Mouse (Mus musculus) right cerebral cortex, postnatal 36 days (tissue): Measurements from ENCODE around the gene Gatad2a.
"Not testable (repeated sequence)": the region's sequence is repeated elsewhere in the genome, so short reads cannot be mapped to it uniquely, and the experiment has no call there.

Experiments used
- DNase-seq, 2 experiments: peaks; one replicate each; pipeline ENCODE4 v3.0.0; 2022; ENCODE audit warnings: low spot score in 2 of 2, mixed read lengths in 1 of 2

Gene Gatad2a

DNA sequence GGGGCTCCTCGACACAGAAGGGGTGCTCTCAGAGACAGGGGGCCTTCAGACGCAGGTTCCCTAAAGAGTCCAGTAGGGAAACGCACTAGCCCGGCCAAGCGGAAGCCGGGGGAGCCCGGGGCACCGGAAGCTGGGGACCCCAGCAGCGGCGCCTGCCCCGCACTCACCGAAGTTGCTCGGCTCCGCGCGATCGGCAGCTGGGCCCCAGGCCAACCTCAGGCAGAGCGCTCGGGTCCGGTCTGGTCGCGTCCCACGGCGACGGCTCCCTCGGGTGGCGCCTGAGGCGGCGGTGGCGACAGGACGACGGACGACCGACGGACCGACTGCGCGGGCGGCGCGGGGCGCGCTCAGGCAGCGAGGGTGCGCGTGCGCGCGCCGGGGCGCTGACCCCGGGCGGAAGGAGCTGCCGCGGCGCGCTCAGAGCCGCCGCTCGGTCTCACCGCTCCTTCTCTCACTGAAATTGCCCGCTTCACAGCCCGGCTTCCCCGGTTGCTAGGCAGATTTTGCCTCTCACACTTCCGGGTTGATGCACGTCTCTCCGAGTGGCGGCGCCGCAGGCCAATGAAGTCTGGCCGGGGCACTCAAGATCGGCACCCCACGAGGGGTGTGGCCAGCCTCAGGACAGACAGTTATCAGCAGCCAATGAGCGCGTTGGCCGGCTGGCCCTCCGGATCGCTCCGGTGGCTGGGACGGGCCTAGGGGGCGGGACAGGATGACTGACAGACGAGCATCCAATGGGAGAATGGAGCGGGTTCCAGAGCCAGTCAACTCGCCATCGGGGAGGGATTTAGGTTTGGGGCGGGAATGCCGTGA lies at the start of gene Gatad2a:
TSS of gene Gatad2a (minus strand) at position 609 of the 813 bp plus-strand sequence.
- peak; percentile 100 for DNase-seq

DNA sequence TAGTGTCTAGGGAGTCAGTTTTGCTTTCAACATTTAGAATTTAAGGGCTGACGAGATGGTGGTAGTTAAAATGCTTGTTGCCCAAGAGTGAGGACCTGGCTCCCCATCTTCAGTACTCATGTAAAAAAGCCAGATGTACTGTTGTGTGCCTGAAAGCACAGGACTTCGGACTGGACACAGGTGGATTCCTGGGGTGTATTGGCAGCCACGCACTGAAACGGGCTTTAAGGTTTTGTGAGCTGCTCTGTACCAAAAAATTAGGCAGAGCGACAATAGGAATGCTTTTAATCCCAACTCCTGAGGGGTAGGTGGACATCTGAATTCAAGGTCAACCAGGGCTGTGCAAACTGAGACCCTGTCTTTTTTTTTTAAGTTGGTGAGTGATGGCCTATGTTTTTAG lies 47.8 kb upstream of the Gatad2a start:
- no peak for DNase-seq

DNA sequence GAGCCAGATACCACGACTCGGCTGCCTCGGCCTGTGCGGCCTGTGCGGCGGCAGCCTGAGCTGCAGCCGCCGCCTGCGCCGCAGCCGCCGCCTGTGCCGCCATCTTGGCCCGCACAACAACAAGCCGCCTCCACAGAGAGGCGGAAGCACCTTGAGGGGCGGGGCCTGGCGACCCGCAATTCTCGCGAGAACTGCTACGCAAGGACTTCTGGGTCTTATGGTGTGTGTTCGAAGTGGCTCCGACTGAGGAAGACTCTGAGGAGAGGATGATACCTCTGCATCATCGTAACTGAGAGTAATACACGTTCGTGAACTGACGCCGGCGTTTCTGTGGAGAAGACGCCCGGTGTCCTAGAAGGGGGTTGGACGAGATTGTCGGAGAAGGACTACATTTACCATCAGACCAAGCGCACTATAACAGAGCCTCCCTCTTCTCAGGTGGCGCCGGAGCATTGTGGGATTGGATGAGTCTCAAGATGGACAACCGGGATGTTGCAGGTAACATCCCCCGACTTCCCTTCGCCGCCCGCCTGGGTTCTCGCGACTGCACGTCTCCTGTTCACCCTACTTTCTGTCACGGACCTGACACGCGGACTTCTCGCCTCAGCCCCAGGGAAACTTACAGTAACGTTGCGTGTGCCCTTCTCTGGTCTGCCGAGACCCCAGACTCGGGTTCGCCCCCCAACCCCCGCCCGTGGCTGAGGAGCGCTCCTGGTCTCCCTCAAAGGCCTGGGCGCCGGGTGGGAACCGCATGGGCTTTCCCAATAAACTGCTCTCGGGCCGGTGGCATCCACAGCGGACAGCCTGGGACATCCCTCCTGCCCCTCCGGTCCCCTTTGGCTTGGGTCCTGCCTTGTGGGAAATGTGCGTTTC lies 46.6 kb upstream of the Gatad2a start, which contains the start of the genes Mau2 and Sugp1:
TSS of gene Mau2 (minus strand) at position 152 of the 873 bp plus-strand sequence.
TSS of gene Sugp1 (plus strand) at position 231 of the 873 bp plus-strand sequence.
- peak; percentile 89 for DNase-seq

DNA sequence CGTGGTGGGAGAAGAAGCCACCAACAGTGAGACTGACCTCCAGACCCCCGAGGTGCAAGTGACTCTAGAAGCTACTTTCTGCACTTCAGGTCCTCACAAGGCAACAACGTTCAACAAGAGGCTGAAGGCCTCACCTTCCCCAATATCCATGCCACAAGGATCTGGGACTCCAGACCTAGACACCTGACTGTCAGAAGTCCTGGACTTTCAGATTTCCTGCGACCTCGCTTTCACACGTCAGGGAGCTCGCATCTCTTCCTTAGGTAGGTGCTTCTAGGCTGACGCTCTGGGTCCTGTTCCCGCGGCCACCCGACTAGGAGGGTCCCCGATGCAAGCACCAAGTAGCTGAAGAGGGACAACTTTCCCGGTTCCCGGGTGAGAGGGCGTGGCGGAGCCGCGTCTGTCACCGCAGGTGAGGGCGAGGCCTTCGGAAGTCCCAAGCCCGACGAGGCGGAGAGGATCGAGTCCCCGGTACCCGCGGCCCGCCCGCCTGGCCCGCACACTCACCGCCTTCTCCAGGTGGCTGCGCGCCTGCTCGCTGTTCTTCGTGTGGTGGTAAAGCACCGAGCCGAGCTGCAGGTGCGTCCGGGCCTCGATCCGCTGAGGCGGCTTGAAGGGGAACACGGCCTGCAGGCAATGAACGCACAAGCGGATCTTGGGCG lies 45.8 kb upstream of the Gatad2a start:
- DNase-seq: peak in 1 of 2 experiments; percentile 28

DNA sequence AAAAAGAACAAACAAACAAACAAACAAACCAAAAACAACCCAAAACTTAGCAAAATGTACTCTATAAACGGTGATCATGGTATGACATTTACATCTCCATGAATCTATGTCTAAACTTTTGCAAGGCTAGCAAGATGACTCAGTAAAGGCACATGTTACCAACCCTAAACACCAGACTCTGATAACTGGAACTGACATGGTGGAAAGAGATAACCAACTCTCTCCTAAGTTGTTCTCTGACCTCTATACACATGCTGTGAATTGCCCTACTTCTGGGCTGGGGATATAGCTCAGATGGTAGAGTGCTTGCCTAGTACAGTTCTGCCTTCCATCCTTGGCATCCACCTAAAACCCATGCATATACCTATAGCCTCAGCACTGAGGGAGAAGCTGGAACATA lies 41.8 kb upstream of the Gatad2a start:
- no peak for DNase-seq

DNA sequence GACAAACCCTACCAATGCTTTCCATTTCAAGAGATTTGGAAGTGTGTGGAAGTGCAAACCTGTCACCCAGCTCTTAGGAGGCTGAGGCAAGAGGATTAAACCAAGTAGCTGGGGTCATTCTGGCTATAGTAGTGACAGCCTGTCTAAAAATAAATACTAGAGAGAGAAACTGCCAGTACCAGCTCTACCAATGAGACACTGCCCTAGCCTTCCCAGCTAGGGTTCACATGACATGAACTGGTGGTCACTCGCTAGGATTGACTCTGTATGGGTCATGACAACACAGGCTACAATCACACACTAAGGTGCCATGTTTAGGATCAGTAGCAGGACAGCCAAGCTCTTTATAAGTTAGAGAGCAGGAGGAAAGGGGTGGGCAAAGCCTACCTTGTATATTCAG lies 34.1 kb upstream of the Gatad2a start:
- DNase-seq: no peak

DNA sequence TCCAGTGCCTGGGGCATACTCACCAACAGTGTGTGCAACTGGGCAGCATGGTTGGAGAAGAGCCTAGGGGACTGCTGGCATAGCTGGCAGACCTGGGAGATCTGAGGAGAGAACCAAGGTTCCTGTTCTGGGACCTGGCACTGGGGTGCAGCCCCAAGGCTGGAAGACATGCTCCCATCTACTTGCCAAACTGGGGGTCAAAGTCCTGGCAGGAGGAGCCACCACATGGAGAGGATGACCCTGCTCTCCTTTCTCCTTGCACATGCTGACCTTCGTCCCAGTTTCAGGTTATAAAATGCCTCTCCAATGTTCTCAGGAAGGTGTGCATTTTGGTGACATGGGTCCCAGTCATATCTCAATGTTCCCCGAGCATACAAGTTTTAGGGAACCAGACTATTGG lies 30.0 kb upstream of the Gatad2a start:
- no peak for DNase-seq

DNA sequence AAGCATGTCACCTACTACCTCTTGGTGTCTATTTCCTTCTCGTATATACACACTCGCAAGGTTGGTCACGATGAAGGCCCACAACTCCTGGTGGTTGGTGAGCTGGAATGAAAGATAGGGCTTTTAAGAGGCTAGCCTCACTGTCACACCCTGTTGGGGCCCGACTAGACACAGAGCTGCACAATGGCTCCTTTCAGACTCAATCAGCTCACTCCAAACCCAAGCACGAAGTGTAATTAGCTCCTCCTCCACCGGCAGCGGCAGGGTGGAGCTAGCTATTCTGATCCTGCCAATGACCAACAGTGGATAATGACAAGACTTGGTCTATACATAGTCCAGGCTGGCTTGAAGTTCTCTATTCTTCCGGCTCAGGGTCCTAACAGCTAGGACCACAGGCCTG lies 27.4 kb upstream of the Gatad2a start:
- DNase-seq: no peak

DNA sequence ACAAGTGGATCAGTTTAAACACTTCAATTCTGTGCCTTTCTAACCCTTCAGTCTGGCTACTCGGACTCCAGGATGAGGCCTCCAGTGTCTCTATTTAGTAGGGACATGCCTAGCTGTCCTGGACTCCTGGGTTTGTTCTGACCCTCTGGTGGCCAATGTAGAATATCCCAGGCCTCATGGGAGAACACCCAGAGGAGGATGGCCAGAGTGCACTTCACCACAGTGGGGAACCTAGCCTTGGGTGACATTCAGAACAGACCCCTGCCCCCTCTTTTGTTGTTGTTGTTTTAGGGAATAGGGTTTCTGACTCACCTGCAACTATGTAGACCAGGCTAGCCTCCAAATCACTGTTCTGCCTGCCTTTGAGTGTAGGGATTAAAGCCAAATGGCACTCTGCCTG lies 18.8 kb upstream of the Gatad2a start:
- no peak for DNase-seq

DNA sequence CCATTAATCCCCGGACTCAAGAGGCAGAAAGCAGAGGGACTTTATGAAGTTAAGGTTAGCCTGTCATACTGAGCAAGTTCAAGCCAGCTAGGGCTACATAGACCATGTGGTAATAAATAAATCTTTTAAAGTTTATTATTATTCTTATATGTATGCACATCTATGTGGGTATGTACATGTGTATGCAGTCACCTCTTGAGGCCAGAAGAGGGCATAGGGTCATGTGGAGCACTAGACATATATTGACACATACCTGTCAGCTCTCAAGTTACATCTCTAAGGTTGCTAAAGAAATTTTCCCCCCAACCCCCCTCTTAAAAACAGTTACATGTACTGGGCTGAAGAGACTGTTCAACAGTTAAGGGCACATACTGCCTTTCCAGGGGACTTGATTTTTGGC lies 16.6 kb upstream of the Gatad2a start:
- DNase-seq: no peak

DNA sequence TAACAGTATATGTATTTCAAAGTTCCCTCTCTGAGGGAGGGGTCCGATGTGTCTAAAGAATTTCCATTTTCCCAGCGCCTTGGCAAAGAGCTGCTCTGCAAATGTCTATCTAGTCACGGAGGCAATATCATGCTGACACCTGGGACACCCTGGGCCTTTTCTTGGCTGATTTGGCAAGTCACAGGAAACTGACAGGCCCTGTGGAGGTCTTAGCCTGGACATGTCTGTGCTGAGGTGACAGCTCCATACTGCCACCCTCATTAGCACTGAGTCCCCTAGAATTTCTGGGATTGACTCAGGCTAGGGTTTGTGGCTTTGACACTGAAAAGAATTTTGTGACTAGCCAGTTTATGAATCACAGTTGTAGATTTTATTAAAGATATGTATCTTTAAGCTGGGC lies 16.2 kb upstream of the Gatad2a start:
- no peak for DNase-seq

DNA sequence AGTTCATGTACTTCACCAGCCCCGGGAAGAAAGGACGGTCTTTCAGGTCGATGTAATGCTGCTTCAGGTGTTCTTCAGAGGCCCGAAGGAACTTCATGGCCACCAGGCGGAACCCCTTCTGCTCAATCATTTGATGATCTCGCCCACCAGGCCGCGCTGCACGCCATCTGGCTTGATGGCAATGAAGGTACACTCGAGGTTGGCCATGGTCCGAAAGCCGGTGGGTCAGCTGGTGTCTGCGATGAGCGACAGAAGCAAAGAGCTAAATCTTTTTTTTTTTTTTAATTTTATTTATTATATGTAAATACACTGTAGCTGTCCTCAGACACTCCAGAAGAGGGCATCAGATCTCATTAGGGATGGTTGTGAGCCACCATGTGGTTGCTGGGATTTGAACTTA lies 14.6 kb upstream of the Gatad2a start:
- DNase-seq: not testable (repeated sequence)

DNA sequence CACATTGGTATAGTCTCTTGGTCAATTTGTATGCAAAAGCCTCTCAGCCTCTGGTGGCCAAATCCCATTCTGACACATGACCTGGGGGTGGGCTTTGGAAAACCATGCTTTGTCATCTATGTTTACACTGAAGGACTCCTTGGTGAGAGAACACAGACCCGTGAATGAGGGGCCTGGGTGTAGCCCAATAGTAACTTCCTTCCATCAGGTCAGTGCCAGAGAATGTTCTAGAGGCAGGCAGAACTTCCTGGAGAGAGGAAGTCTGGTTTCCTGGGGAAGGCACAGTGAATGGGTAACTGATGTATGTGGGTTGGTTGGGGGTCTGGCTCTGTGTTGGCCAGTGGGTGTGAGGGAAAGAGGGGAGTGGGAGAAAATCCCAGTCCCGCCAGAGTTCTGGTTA lies 9.0 kb upstream of the Gatad2a start:
- no peak for DNase-seq

DNA sequence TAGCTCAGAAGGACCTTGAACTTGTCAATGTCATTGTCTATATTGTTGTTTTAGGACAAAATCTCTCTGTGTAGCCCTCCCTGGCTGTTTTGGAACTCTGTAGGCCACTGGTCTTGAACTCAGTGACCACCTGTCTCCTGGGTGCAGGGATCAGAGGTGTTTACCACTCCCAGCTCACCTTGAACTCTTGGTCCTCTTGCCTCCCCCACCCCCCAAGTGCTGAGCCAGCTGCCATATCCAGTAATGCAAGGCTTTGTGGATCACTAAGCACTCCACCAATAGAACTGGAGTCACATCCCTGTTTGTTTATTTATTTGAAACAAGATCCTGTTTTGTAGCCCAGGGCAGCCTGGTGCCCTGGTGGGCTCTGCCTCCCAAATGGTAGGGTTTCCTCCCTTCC lies 8.2 kb upstream of the Gatad2a start:
- no peak for DNase-seq

DNA sequence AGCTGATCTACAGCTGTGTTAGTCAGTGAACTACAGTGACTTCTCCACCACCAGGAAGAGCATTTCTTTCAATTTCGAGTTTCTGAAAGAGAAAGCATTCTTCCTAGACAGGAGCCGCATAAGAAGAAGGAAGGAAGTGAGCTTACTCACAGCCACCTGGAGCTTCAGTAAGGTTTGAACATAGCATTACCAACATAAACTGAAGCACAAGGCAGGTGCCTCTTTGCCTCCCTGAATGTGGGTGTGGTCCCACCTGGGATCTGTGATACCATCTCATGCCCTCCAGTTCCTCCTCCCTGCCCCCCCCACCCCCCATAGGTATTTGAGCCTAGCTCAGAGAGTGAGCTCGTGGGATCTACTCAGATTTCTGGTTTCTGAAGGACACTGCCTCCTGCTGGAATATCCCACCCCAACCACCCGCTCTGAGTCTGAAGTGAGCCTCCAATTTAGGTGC lies 7.0 kb upstream of the Gatad2a start:
- no peak for DNase-seq

DNA sequence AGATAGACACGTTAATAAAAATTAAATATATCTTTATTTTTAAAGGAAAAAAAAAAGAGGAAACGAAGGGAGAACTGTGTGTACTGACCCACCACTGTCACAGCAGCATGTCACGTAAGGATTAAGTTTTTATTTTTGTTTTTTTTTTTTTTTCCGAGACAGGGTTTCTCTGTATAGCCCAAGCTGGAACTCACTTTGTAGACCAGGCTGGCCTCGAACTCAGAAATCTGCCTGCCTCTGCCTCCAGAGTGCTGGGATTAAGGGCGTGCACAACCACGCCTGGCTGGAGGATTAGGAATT lies 5.7 kb upstream of the Gatad2a start:
- DNase-seq: not testable (repeated sequence)

DNA sequence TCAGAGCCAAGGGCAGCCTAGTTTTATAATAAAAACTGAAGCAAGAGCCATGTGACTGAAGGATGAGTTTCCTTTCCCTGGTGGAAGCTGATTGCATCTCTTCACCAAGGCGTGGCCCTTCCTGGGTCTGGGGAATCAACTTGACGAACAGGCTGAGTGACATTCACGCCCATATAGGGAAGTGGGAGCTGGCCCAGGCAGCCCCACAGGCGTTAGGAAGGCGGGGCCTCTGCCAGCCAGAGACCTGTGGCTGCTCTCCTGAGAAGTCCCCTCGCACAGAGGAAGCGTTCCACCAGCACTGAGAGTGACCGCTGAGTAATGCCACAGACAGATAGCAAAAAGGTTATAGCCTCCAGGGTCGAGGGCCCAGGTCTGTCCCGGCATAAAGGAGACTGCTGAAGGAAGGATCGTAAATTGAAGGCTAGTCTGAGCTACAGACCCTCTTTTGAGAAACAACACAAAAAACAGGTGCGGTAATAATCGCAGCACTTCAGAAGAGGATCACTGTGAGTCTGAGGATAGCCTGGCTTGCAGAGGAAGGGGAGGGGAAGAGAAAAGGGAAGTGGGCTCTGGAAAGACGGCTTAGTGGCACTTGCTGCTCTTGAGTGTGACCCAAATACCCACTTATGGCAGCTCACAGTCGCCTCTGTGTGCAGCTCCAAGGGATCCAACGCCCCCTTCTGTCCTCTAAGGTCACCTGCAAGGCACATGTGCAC lies 5.2 kb upstream of the Gatad2a start:
- no peak for DNase-seq

DNA sequence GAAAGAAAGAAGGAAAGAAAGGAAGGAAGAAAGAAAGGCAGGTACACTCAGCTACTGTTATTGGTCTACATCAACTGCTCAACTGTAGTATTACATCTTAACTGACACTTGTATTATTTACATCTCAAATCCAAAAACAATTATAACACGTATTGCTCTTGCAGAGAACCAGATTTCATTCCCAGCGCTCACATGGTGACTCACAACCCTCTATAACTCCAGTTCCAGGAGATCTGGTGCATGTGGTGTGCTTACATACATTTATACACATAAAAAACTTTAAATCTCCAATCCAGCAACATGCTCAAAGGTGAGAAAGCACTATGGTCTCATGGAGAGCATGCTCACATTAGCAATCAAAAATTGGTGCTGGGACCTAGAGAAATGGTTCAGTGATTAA lies 4.0 kb upstream of the Gatad2a start:
- DNase-seq: no peak

DNA sequence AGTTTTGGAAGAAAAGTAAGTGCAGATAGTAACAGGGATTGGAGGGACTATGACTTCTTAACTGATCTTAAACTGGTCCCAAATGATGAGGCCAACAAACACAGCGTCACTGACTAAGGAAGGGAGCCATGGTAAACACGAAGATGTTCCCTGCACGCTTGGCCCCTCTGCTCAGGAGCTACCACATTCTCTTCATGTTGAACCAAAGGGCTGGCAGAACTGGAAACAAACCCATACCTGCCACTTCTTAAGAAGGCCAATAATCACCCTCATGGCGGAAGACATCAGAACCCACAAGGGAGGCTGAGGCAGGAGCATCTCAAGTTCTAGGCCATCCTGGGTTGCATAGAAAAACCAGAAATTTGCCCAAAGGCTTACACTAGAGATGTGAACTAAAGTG lies 3.1 kb upstream of the Gatad2a start:
- no peak for DNase-seq

DNA sequence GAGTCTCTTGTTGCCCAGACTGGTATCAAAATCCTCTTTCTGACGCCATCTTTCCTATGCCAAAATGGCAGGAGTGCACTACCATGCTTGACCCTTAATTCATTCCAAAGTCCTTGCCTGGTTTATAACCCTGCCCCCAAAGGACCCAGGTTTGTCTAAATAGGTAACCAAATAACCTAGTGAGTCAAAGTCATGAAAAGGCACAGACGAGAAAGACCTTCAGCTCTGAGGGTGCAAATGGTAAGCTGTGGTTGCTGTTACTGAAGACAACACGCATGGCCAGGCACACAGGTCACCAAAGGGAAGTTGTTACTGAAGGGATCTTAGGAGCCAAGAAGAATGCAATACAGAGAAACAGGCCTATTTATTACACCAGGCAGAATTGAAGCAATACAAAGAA lies 2.5 kb upstream of the Gatad2a start:
- no peak for DNase-seq

DNA sequence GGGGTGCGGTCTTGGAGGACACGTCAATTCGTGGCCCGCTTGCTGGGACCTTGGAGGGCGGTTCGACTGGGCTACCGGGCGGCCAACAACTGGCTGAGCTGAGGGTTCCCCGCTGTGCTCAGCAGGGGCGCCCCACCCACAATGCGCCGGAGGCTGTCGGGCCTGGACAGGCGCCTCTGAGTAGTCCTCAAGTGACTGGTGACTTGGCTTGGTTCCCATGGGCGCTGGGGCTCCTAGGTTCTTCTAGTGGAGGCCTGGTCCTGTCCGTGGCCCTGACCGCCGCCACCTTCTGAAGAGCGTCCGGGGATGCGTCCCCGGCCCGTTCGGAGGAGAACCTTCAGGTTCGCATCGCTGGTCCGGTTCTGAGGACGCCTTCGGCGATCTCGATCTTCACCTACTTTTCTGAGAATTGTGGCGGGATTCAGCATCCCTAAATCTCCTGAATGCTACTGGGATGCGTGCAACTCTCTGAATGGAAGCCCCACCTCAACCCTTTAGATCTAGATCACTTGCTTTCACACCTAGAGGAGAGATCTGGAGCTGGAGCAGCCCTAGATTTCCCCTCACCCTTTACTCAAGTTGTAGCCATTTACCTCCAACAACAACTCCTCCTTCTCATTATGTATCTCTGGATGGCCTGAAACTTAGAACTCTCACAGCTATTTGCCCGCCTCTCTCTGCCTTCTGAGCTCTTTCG lies 553 bp upstream of the Gatad2a start:
- DNase-seq: no peak
